Mouse (Mus musculus) WW6 (cell line): ENCODE results near the gene AI854703.

Source experiments
- DNase-seq: peaks from one replicate; pipeline ENCODE4 v3.0.0-alpha.2; 2013; ENCODE audit warnings: low read depth, low spot score

Gene AI854703

DNA sequence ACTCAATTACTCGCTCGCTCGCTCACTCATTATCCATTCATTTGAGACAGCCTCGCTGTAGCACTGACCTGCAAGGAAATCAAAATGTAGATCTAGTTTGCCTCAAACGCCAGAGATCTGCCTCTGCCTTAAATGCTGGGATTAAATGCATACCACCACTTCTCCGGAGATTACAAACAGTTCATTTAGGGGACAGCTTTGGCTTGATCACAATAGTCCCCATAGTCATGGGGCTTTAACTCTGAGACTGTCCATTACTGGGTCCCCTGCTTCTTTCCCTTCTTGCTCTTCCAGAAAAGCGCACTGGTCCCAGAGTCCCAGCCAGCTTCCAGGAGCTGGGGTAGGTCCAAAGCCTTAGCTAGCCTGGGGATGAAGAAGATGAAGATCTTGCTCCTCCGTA lies at the start of gene AI854703:
Gene AI854703, plus strand, starts transcription at position 301 of the 400 bp plus-strand sequence.
- no peak for DNase-seq

DNA sequence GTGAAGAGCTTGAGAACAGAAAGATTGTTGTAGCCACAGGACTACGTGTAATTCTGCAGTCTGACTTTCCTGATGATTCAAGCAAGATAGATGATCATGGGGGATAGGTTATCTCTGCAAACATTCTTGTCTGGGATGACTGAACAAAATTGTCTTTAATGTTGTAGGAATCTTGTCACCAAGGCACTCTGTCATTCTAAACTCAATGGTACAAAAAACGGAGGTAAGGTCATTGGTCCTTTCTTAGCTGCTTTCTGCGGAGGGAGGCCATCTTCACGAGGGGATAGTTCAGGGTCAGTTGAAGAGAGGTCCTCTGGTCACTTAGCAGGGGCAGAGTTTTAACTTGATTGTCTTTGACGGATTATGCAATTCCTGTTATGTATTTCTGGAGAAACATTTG lies 47.8 kb upstream of the AI854703 start:
- no peak for DNase-seq

DNA sequence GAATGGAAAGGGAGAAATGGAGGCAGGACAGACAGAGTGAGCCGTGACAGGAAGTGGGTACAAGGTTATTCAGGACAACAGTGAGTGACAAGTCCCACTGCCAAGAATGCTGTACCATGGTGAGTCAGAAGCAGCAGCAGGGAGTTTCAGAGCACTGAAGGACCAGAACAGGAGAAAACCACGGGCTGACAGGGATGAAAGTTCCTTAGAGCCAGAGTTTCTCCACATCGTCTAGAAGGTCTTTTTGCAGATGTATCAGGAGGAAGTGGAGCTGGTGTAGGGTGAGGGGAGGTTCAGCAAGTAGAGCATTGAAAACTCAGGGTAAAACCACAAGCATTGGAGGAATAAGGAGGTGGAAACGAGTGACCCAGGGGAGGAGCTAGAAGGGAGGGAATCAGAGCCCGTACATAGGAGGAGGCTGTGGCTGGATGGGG lies 47.3 kb upstream of the AI854703 start:
- DNase-seq: no peak

DNA sequence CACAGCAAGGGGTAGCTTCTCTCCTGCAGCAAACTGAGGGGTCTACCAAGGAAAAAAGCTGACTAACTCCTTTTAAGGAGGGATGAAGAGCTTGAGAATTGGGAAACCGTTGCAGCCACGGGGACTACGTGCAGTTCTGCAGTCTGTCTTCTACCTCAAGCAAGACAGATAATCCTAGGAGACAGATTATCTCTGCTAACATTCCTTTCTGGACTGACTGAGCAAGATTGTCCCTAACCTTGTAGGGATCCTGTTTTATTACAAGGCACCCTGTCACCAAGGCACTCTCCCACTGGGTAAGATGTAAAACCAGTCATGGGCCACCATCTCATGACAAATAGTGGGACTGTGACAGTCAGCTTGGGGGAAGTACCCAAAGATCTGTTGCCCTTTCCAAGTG lies 45.3 kb upstream of the AI854703 start:
- no peak for DNase-seq

DNA sequence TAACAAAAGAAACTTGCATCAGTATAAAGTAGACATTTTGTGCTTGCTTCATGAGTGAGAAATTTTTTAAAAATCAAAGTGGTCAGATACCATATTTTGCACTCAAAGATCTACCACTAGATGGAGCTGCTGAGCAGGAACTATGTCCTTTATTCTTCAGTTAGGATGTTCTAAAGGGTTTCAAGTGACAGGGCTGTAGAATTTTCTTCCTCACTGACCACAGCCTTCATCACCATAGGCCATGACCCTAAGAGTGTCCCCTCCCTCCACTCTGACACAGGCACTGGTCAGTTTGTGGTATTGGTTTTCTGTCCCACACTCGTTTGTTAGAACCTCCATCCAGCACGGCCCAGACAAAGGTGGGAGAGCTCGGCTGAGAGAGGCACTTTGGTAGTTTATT lies 44.5 kb upstream of the AI854703 start:
- DNase-seq: no peak

DNA sequence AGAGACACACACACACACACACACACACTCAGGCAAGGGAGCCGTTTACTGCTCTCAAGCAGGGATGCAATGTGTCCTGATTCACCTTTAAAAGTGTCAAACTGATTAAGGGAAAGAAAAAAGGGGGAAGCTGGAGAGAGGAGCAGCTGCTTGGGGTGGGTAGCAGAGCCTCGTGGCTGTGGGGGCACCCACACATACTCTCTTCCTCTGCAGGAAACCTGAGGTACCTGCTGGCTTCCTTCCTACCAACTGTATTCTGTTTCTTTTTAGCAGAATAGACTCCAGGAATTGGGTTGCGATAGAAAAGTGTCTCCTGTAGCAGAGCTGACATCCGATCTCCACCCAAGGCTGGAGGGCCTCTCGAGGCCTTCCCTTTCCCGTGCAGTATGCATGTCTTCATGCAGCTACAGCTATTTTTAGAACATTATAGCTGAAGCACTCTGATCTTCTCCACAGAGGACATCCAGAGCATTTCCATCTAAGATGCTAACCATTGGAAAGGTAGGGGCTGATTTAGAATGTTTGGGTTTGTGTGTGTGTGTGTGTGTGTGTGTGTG lies 37.3 kb upstream of the AI854703 start, which contains the start of gene Gm45021:
Gene Gm45021, plus strand, starts transcription at position 417 of the 557 bp plus-strand sequence.
- DNase-seq: no peak

DNA sequence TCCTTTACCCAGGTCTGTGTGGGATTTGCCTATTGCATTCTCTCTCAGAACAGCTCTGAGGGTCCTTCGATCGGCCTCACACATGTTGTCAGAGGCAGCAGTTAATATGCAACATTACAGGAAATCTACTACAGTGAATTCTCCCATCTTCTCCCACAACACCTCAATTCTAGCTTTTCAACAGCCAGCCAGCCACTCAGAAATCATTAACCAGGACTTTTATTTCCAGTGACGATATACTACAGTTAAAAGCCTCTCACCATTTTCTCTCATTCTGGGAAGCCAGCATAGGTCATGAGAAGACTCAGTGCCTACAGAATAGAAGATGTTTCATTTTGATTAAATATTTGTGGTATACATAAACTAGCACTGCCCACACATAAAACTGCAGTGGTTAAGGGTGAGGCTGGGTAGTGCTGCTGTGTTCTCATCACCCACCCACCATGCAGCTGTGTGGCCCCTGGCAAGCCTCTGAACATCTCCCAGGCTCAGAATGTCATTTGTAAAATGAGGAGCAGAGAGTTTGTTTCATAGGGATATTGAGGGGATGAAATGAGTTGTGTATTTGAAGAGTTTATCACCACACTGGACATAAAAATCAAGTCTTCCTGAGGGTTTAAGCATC lies 35.2 kb upstream of the AI854703 start:
- no peak for DNase-seq

DNA sequence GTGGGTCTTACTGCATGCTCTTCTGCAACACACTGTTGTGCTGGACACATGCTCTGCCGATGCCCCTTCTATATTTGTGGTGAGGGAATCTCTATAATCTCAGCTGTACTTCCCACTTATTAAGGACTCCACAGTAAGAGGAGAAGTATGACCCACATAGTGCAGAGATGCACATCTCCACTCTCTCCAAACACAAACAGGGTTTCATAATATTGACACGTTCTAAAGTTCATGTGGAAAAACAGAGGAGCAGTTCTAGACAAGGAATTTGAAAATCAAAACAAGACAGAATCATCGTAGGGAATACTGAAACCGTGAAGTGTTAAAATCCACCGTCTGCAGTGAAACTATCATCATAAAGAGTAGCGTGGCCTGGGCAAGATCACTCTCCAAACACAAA lies 34.7 kb upstream of the AI854703 start:
- DNase-seq: no peak

DNA sequence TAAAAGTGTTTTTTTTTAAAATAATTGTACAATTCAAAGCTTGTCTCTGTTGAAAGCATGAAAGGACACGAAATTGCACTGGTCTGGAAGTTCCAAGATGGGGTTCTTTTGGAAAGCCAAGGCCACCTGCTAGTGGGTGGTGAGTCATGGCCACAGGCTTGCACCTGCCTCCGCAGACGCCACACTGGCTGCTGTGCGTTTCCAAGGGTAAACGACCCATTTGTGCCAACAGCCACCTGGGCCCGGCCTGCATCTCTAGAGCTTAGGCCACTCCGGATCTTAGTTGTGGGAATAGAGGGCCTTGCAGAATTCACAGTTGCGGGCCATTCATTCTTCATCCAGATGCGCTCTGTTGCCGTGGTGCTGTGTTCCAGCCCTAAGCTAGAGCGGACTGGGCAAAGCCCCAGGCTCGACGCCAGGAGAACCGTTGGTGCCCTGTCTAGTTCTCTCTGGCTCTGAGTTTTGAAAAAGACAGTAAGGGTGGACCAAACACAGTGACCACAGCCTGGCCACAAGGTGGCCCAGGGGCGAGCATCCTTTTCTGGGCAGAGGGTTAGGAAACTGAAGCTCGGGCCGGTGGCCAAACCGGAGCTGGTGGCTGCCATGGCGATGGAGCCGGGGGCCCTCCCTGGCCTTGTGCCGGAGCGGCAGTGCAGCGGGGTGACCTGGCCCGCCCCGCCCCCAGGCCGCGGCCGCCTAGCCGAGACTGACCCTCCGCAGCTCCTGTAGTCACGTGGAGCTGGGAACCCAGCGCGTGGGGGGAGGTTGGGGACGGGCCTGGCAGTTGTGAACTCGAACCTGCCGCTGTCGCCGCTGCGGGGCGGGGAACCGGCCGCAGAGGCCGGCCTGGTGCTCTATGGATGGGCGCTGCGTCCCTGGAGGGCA lies 33.2 kb upstream of the AI854703 start, which contains the start of the genes Repin1 and Gm44965:
Gene Repin1, plus strand, starts transcription at position 726 of the 885 bp plus-strand sequence.
Gene Gm44965, plus strand, starts transcription at position 784 of the 885 bp plus-strand sequence.
- peak; percentile 42 for DNase-seq

DNA sequence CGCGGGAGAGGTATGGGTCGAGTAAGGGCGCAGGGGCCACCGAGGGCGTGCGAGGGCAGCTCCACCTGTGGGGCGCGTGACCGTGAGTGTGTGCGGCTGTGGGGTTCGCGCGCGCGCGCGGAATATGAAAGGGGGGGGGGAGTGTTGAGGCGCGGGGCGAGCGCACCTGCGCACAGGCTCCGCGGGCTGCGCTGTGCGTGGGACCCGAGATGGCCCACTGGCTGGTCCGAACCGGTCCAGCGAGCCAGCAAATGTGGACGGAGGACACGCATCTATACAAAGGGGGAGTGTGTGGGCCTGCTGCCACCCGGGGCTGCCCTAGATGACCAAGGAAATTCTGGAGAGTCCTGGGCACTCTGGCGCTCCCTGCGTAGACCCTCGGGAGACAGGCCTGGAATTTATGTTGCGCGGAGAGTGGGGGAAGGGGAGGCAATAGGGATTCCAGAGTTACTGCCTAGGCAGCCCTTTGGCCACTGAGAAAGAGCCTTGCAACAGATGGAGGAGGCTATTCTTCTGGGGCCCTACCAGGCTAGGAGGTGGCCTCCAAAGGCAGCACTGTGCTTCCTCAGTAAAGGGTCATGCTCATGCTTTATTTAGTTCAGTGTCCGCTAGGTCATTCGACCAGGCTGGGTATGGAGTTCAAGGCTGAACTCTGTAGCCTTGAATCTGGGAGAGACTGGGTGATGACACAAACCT lies 32.4 kb upstream of the AI854703 start:
- DNase-seq: peak; percentile 20

DNA sequence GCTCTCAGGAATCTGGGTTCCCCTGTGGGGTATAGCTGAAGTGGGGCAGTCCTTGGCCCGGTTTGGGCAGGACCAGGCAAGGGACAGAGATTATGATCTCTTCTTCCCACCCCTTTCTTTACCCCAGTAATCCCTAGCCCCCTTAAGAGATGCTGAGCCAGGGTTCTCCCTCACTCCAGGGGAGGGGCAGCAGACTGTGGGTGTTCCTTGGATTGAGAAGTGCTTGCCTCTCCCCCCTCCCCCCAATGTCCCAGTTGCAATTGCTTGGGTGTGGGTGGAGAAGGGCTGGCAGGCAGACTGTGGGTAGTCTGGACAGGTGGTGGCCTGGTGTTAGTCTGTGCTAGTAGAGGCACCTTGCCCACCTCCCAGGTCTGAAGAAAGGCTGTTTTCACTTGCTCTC lies 31.3 kb upstream of the AI854703 start:
- DNase-seq: no peak

DNA sequence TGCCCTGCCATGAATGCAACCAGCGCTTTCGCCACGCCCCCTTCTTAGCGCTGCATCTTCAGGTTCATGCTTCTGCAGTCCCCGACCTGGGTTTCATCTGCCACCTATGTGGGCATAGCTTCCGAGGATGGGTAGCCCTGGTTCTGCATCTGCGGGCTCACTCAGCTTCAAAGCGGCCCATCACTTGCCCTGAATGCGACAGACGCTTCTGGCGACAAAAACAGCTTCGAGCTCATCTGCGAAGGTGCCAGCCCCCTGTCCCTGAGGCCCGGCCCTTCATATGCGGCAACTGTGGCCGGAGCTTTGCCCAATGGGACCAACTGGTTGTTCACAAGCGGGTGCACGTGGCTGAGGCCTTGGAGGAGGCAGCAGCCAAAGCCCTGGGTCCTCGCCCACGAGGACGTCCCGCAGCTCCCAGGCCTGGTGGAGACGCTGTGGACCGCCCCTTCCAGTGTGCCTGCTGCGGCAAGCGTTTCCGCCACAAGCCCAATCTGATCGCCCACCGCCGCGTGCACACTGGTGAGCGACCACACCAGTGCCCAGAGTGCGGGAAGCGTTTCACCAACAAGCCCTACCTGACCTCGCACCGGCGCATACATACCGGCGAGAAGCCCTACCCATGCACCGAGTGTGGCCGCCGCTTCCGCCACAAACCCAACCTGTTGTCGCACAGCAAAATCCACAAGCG lies 29.9 kb upstream of the AI854703 start:
- no peak for DNase-seq

DNA sequence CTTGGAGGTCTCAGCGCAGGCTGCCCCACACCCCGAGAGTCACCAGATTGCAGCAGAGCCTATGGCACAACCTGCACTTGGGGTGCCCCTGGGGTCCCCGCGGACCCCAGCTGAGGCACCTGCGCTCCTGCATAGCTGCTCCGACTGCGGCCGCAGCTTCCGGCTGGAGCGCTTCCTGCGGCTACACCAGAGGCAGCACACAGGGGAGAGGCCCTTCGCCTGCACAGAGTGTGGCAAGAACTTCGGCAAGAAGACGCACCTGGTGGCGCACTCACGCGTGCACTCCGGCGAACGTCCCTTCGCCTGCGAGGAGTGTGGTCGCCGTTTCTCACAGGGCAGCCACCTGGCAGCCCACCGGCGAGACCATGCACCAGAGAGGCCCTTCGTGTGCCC lies 29.3 kb upstream of the AI854703 start:
- DNase-seq: no peak

DNA sequence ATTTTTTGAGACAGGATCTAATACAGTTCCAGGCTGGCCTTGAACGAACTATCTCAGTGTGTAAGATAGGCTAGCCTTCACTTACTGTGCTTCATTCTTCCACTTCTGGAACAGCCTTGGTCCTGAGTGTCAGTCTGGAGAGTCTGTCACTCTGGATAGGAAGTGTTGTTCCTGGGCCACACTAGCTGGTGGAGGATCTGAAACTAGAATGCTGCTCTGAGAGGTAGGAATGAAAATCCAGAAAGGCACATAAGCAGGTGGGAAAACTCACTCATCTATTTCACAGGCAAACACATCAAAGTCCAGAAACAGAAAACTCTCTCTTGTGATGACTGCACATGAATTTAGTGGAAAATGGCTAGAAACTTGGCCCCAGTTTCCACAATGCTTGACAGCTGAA lies 26.0 kb upstream of the AI854703 start:
- no peak for DNase-seq

DNA sequence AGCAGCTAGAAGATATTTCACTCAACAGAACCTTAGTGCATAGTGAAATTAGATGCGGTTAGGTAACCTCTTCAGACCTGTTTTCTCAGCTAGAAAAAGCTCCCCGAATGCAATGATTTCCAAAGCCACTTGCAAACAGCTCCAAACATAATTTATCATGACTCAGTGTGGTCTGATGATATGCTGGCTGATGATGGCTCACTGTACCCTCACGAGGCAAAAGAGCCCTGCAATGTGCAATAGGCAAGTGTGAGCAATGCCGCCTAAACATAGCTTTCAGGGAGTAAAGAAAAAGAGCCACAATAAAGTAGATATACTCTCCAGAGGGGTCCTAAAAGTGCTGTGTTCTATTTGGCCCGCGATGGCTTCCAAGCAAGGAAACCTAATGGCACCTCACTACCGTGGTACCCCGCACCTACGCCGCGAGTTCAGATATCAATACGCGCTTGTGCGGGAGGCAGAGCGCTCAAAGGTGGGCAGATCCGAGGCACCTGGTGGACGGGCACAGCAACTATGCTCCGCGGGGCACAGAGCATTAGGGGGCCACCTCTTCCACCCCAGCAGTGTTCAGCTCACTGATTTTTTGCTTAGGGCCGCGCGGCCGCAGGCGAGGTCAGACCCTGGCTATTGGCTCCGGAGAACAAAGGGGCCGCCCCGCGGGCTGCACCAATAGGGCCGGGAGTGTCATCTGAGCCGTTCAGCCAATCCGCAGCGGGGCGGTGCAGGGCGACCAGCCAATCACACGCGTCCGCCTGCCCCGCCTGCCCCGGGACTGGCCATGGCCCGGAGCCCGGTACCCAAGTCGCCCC lies 25.1 kb upstream of the AI854703 start, which contains the start of gene Zfp775:
Gene Zfp775, plus strand, starts transcription at position 793 of the 809 bp plus-strand sequence.
- no peak for DNase-seq

DNA sequence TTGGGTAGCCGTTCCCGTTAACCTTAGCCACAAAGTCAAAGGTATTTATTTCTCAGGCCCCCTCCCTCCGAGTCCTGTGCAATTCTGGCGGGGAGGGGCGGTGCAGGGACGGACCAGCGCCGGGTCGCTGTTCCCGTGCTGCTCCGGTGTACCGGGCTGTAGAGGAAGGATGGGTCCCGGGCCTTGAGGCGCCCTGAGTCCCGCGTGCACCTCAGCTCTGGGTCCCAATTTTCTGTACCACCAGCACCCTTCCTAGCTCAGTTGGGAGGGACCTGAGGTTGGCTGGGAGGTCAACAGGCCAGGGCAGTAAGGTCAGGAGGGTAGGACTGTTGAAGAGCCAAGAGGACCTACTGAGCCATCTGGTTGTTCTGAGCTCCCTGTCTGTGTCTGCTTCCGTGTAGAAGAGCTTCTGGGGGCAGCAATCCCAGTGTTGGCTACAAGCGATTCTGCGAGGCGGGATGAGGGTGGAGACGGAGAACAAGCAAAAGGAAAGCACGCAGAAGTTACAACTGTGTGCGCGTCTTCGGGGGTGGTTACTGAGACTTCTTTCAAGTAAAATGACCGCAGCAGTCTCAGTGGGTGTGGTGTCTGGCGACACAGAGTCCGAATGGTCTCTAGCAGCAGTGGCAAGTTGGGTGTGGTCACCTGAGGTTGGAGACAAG lies 24.4 kb upstream of the AI854703 start:
- no peak for DNase-seq

DNA sequence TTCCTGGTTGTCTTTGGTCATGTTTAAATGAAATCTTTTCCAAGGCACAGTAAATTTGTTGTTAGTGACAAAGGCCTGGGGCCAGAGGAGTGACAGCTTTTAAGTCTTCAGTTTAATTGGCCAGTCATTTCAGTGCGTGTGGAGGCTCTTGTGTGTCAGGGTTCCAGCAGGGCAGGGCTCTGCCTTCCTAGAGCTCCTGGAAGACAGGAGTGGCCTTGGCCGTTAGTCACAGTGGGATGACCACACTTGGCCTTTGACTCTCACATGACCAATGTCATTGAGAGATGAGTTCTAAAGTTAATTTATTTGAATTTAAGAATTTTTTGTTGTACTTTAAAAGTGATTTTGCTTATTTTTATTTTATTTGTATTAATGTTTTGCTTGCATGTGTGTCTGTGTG lies 18.4 kb upstream of the AI854703 start:
- DNase-seq: no peak

DNA sequence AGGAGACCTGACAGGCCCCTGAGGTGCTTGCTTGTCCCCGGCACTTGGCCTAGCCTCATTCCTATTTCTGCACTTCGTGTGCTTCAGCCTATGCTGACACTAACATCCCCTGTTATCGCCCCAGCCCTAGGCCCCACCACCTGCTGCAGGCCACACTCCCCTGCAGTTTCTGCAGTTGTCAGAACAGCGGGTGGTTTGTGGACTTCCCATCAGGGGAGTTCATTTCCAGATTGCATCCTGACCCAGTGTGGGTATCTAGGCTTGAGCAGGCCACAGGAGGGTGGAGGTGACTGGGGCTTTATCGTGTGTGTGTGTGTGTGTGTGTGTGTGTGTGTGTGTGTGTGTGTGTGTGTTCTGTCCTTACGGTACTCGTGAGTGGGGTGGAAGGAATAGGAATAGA lies 17.1 kb upstream of the AI854703 start:
- no peak for DNase-seq

DNA sequence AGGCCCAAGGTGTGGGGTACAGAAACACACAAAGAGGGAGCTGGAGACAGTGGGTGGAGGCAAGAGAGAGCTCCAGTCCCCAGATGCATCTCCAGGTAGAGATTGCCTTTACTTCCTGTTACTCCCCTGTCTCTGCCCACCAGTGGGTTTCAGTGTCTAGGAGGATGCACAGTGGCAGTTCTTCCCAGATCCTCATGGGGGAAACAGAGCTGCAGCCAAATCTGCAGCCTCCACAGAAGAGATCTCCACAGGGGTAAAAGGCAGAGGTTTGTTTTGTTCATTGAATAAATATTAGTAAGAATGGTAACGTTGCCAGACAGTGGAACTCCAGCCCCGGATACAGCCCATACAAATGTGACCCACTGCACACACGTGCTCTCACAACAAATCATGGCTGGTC lies 15.9 kb upstream of the AI854703 start:
- DNase-seq: no peak

DNA sequence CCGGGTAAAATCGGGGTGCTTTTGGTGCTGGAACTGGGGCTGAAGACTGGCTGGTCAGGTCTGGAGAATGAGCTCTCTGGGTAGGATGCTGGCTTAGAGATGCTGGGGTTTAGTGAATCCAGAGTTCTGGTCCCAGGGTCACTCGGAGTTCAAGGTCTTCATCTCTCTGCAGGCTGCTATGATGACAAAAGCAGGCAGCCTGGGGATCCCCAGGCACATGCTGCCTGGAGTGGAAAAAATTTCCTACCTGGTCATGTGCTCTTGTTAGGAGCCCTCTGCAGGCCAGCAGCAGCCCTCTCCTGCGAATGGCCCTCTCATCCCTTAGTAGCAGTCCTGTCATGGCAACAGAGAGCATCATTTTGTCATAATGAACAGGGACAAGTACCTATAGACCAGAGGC lies 13.1 kb upstream of the AI854703 start:
- no peak for DNase-seq
